Mouse (Mus musculus): ENCODE measurements at regions not wholly inside any gene's neighbourhood (a gene's known extent, or its start where the extent isn't known, plus 50 kb on each side); places are given as distances from the start of the nearest gene placed in this dataset.

DNA sequence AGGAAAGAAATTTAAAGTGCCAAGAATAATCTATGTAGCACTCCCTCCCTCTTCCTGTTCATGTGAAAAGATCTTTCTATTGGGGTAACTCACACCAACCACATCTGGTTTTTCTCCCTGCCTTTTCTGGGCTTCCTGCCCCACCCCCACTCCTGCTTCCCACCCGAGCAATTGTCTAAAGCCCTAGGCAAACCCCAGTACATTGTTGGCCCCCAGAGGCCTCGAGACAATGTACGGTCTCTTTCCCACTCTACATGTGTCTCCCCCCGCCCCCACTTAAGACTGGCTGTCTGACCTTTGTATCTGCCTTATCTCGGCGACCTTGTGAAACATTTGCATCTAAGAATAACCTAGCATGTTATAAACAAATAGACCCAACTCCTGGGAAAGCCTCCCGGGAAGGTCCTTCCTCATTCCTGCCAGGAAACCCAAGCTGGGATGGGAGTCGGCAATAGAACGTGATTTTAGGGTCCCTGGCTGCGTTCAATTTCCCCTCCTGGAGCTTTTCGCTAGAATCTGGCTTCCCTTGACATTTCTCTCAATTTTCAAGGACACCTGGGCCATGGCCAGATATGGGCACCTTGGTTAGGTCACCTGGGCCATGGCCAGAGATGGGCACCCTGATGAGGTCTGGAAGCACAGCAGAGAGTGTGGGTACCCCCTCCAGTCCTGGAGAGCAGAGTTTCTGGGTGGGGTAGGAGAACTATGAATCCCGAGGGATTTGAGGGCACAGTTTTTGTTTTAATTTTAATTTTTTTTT lies 97.9 kb upstream of the Map4k3 start:
- no peak overlapping the region for H3K4me3 ChIP-seq (replicated peaks in 1 of 3; ENCODE audit: low read depth in 2 of 3, low read length in 2 of 3, poor library complexity in 1 of 3)
- no peak overlapping the region for H3K9ac ChIP-seq (ENCODE audit: insufficient read depth, low read depth)
- H3K4me2 ChIP-seq (ENCODE audit: insufficient read depth, low read depth, poor library complexity, severe bottlenecking) = no peak overlapping the region
- TF ChIP-seq IRF4 (IDR thresholded peaks at IDR 0.05; ENCODE audit: low read depth, low read length) (no peak), ZKSCAN1 (IDR thresholded peaks at IDR 0.05; ENCODE audit: borderline replicate concordance, low read depth, low read length) (no peak), RAD21 (IDR thresholded peaks at IDR 0.05; ENCODE audit: low read depth, low read length) (no peak), CTCF (conservative IDR thresholded peaks at IDR 0.05 in 1 of 2, IDR thresholded peaks at IDR 0.05 in 1 of 2; ENCODE audit: low read depth in 2 of 2, low read length in 2 of 2) (no peak)
- in situ Hi-C loops (cut with MboI; ENCODE audit: low pct_ligation_motif_present, low pct_unique_long_range_greater_than_20kb, low sequenced_read_pairs) = no loop called here
- H3K4me1 ChIP-seq (ENCODE audit: control insufficient read depth in 1 of 2, insufficient read depth in 2 of 2) = no peaks in the 10 kb centered on the region
- H3K9me3 ChIP-seq (replicated peaks; ENCODE audit: low read length) = no peaks in the 10 kb centered on the region
- DNase-seq (ENCODE audit: extremely low read depth) = no peak
- dilution Hi-C loops (cut with MboI; ENCODE audit: extremely low pct_ligation_motif_present, extremely low pct_unique_long_range_greater_than_20kb, low sequenced_read_pairs) = no loop called here
- no peaks in the 10 kb centered on the region for H3K27me3 ChIP-seq (replicated peaks)
- H3K36me3 ChIP-seq (replicated peaks in 1 of 2; ENCODE audit: control insufficient read depth in 1 of 2, insufficient read depth in 1 of 2, low read length in 1 of 2) = no peaks in the 10 kb centered on the region
- H3K79me2 ChIP-seq (replicated peaks; ENCODE audit: control insufficient read depth, extremely low read depth, insufficient read depth, poor library complexity, severe bottlenecking) = no peaks in the 10 kb centered on the region
- no peak overlapping the region for H3K27ac ChIP-seq (ENCODE audit: insufficient read depth, low read depth)

DNA sequence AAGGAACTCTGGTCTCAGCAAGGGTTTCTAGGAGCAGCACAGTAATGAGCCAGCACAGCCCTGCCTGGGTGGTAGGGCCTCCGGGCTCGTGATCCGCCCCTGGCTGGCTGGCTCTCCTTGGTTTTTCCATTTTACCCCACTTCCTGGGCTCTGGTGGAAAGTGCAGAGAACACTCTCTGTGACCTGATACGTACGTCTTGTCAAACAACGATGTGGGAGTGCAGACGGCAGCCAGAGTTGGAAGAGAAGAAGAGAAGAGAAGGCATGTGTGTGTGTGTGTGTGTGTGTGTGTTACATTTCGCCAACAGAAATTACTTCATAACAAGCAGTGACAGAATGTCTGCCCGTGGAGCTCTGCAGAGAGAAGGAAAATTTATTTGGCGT lies 97.2 kb upstream of the Map4k3 start:
- Histone ChIP-seq H3K9ac (ENCODE audit: insufficient read depth, low read depth) (no peak overlapping the region), H3K4me2 (ENCODE audit: insufficient read depth, low read depth, poor library complexity, severe bottlenecking) (no peak overlapping the region), H3K4me1 (ENCODE audit: control insufficient read depth in 1 of 2, insufficient read depth in 2 of 2) (no peaks in the 10 kb centered on the region), H3K4me3 (replicated peaks in 1 of 3; ENCODE audit: low read depth in 2 of 3, low read length in 2 of 3, poor library complexity in 1 of 3) (no peak overlapping the region), H3K9me3 (replicated peaks; ENCODE audit: low read length) (no peaks in the 10 kb centered on the region), H3K36me3 (replicated peaks in 1 of 2; ENCODE audit: control insufficient read depth in 1 of 2, insufficient read depth in 1 of 2, low read length in 1 of 2) (no peaks in the 10 kb centered on the region), H3K79me2 (replicated peaks; ENCODE audit: control insufficient read depth, extremely low read depth, insufficient read depth, poor library complexity, severe bottlenecking) (no peaks in the 10 kb centered on the region), H3K27me3 (replicated peaks) (no peaks in the 10 kb centered on the region), H3K27ac (ENCODE audit: insufficient read depth, low read depth) (no peak overlapping the region)
- in situ Hi-C loops (cut with MboI; ENCODE audit: low pct_ligation_motif_present, low pct_unique_long_range_greater_than_20kb, low sequenced_read_pairs) (no loop called here), dilution Hi-C loops (cut with MboI; ENCODE audit: extremely low pct_ligation_motif_present, extremely low pct_unique_long_range_greater_than_20kb, low sequenced_read_pairs) (no loop called here)
- TF ChIP-seq BHLHE40 (IDR thresholded peaks at IDR 0.05; ENCODE audit: low read depth, low read length) (no peak), TBP (conservative IDR thresholded peaks at IDR 0.05; ENCODE audit: low read depth, low read length) (no peak), MEF2A (IDR thresholded peaks at IDR 0.05; ENCODE audit: borderline replicate concordance, low read depth, low read length) (no peak), IRF4 (IDR thresholded peaks at IDR 0.05; ENCODE audit: low read depth, low read length) (no peak), SIN3A (IDR thresholded peaks at IDR 0.05; ENCODE audit: low read length) (no peak), KAT2A (IDR thresholded peaks at IDR 0.05; ENCODE audit: insufficient replicate concordance, low read length) (no peak), JUN (IDR thresholded peaks at IDR 0.05; ENCODE audit: insufficient read depth, low read depth, low read length) (no peak)
- no peak for DNase-seq (ENCODE audit: extremely low read depth)

DNA sequence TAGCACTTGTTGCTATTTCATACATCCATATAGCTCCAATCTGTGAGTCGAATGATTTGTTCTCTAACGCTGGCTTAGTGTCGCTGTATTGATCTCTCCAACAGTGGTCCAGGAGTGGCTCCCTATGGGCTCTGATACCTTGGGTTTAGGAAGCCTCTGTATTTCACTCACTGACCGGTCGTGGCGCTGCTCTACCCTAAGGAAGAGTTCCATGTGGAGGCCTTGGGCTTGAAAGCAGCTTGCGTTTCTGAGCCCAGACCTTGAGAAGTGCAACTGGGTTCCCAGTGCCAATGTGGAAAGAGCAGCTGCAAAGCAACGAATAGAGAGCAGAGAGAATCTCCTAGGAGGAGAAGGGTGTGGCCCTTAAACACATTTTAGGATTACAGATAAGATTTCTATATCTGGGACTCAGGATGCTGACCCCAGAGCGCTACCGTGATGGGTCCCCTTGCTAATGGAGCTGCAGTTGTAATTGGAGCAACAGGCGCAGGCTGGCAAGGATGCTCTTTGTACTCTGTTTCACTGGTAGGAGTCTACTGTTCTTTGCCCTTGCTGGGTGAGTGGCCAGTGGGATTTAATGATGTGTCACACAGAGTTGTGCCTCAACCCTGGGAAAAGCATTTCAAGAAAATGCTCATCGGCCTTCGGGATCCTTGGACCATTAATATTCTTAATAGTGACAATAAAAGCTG lies 96.7 kb upstream of the Map4k3 start:
- Histone ChIP-seq H3K4me2 (ENCODE audit: insufficient read depth, low read depth, poor library complexity, severe bottlenecking) (no peak overlapping the region), H3K27me3 (replicated peaks) (no peaks in the 10 kb centered on the region), H3K79me2 (replicated peaks; ENCODE audit: control insufficient read depth, extremely low read depth, insufficient read depth, poor library complexity, severe bottlenecking) (no peaks in the 10 kb centered on the region), H3K27ac (ENCODE audit: insufficient read depth, low read depth) (no peak overlapping the region), H3K4me1 (ENCODE audit: control insufficient read depth in 1 of 2, insufficient read depth in 2 of 2) (no peaks in the 10 kb centered on the region), H3K9me3 (replicated peaks; ENCODE audit: low read length) (no peaks in the 10 kb centered on the region), H3K9ac (ENCODE audit: insufficient read depth, low read depth) (no peak overlapping the region), H3K4me3 (replicated peaks in 1 of 3; ENCODE audit: low read depth in 2 of 3, low read length in 2 of 3, poor library complexity in 1 of 3) (no peak overlapping the region), H3K36me3 (replicated peaks in 1 of 2; ENCODE audit: control insufficient read depth in 1 of 2, insufficient read depth in 1 of 2, low read length in 1 of 2) (no peaks in the 10 kb centered on the region)
- no peak for TF ChIP-seq MAX (IDR thresholded peaks at IDR 0.05; ENCODE audit: low read length)
- TF ChIP-seq SIN3A (IDR thresholded peaks at IDR 0.05; ENCODE audit: low read length) = no peak
- TF ChIP-seq TBP (conservative IDR thresholded peaks at IDR 0.05; ENCODE audit: low read depth, low read length) = no peak
- TF ChIP-seq GABPA (IDR thresholded peaks at IDR 0.05; ENCODE audit: insufficient replicate concordance, low read depth, low read length) = no peak
- no peak for TF ChIP-seq UBTF (IDR thresholded peaks at IDR 0.05; ENCODE audit: low read depth, low read length)
- no peak for TF ChIP-seq POLR2A (IDR thresholded peaks at IDR 0.05; ENCODE audit: low read depth, low read length)
- TF ChIP-seq USF1 (IDR thresholded peaks at IDR 0.05; ENCODE audit: low read depth, low read length) = no peak
- TF ChIP-seq ETS1 (conservative IDR thresholded peaks at IDR 0.05; ENCODE audit: low read depth, low read length) = no peak
- no peak for TF ChIP-seq USF2 (conservative IDR thresholded peaks at IDR 0.05; ENCODE audit: low read depth, low read length)
- no peak for TF ChIP-seq MXI1 (IDR thresholded peaks at IDR 0.05; ENCODE audit: low read depth, low read length)
- no peak for DNase-seq (ENCODE audit: extremely low read depth)
- in situ Hi-C loops (cut with MboI; ENCODE audit: low pct_ligation_motif_present, low pct_unique_long_range_greater_than_20kb, low sequenced_read_pairs) (no loop called here), dilution Hi-C loops (cut with MboI; ENCODE audit: extremely low pct_ligation_motif_present, extremely low pct_unique_long_range_greater_than_20kb, low sequenced_read_pairs) (no loop called here)

All from CH12.LX (cell line).